Mouse (Mus musculus) midbrain, embryonic 14.5 days (tissue): ENCODE measurements at regions not wholly inside any gene's neighbourhood (a gene's known extent, or its start where the extent isn't known, plus 50 kb on each side); places are given as distances from the start of the nearest gene placed in this dataset.

Experiments
- ATAC-seq: fragments of 200-750 bp; cut with Nextera tagmentation; 2 replicates; pipeline ENCODE4 v1.8.0; 2017; ENCODE audit warnings: moderate number of reproducible peaks, moderate library complexity; ENCODE audit not compliant: low FRiP score, low TSS enrichment
- DNase-seq: peaks from one replicate; pipeline ENCODE4 v3.0.0-alpha.2; 2015
- H3K27ac ChIP-seq: fragments of 300-500 bp; sonication (generic); replicated peaks from 2 replicates; pipeline ENCODE4 v1.5.1; 2014; ENCODE audit warnings: mild to moderate bottlenecking, low read depth, low read length, moderate library complexity
- H3K27me3 ChIP-seq: fragments of 300-500 bp; sonication (generic); 2 replicates; pipeline ENCODE4 v1.6.1; 2014; ENCODE audit warnings: low read length, control low read depth, mixed read lengths; ENCODE audit not compliant: control insufficient read depth, insufficient read depth
- H3K36me3 ChIP-seq: fragments of 300-500 bp; sonication (generic); 2 replicates; pipeline ENCODE4 v1.6.1; 2014; ENCODE audit warnings: low read length, control low read depth; ENCODE audit not compliant: control insufficient read depth, insufficient read depth
- H3K4me1 ChIP-seq: fragments of 300-500 bp; sonication (generic); 2 replicates; pipeline ENCODE4 v1.6.1; 2014; ENCODE audit warnings: mild to moderate bottlenecking, antibody characterized with exemption, low read length, control low read depth; ENCODE audit not compliant: control insufficient read depth, insufficient read depth
- H3K4me2 ChIP-seq: fragments of 300-500 bp; sonication (generic); 2 replicates; pipeline ENCODE4 v1.6.1; 2014; ENCODE audit warnings: mild to moderate bottlenecking, low read length, moderate library complexity
- H3K4me3 ChIP-seq: fragments of 300-500 bp; sonication (generic); replicated peaks from 2 replicates; pipeline ENCODE4 v1.5.1; 2014; ENCODE audit warnings: low read depth, low read length
- H3K9ac ChIP-seq: fragments of 300-500 bp; sonication (generic); replicated peaks from 2 replicates; pipeline ENCODE4 v1.6.1; 2014; ENCODE audit warnings: mild to moderate bottlenecking, low read length, moderate library complexity
- H3K9me3 ChIP-seq: fragments of 300-500 bp; sonication (generic); 2 replicates; pipeline ENCODE4 v1.6.1; 2016; ENCODE audit warnings: low read length, control low read depth, mixed read lengths; ENCODE audit not compliant: control insufficient read depth
- WGBS: fragments of 180-500 bp; shearing (Covaris S2); extraction: QIAGEN DNeasy Blood & Tissue Kit; methylation state at CpG from one replicate; pipeline ENCODE4 v1.1.7; 2014; 5-methylcytosine and 5-hydroxymethylcytosine counted together

DNA sequence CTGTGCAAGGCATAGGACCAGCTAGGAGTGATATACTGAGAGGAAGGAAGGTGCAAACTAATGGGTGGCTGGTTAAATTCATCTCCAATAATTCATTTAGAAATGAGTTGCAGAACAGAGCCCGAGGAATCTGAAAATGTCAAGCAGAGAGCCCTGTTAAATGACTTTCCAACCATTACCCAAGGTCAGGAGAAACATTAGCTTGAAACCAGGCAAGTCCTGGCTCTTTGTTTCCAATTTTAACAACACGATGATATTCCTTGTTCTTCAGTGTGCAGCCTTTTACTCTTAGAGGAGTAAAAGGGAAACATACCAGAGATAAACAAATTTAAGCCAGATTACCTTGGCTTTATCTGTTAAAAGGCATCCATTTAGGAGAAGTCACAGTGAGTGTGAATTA is 2318.4 kb downstream of the Poteg start:
- Histone ChIP-seq H3K4me2 (no peak overlapping the region), H3K4me1 (no peaks in the 10 kb centered on the region), H3K9me3 (no peaks in the 10 kb centered on the region), H3K36me3 (no peaks in the 10 kb centered on the region), H3K4me3 (no peak overlapping the region), H3K27ac (no peak overlapping the region), H3K9ac (no peak overlapping the region), H3K27me3 (no peaks in the 10 kb centered on the region)
- WGBS = 59% methylated on average over 2 of the region's 2 CpGs
- DNase-seq = no peak
- no peak for ATAC-seq

DNA sequence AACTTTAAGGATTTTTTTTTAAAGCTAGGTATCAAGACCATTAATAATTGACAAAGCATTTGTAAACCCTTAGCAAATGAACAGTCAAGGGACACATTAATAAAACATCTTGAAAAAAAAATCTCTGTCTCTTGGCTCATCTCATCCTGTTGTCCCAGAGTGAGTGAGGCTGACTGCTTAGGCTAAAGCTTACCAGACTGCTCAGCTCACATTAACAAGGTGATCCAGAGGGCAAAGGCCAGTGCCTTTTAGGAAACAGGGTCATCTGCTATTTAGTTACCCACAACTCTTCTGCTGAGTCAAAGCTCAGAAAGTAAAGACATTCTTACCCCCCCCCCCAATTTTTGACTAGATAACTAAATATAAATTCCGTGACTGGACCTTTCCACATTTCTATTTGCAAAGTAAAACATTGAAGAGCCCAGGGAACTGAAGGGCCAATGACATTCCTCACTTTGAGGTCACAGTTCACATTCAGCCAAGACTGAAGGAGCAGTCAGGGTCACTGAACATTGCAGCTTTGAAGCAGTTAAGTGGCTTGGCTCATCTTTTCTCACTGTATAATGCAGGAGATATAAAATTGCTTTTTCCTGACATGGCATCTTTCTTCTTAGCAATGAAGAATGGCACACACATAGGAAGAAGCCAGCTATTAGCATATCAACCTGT is 2318.9 kb downstream of the Poteg start:
- Histone ChIP-seq H3K27me3 (no peaks in the 10 kb centered on the region), H3K4me3 (no peak overlapping the region), H3K9ac (no peak overlapping the region), H3K27ac (no peak overlapping the region), H3K9me3 (no peaks in the 10 kb centered on the region), H3K4me2 (no peak overlapping the region), H3K36me3 (no peaks in the 10 kb centered on the region), H3K4me1 (no peaks in the 10 kb centered on the region)
- WGBS = 76% methylated on average over 1 of the region's 1 CpGs
- DNase-seq = no peak
- ATAC-seq = no peak

DNA sequence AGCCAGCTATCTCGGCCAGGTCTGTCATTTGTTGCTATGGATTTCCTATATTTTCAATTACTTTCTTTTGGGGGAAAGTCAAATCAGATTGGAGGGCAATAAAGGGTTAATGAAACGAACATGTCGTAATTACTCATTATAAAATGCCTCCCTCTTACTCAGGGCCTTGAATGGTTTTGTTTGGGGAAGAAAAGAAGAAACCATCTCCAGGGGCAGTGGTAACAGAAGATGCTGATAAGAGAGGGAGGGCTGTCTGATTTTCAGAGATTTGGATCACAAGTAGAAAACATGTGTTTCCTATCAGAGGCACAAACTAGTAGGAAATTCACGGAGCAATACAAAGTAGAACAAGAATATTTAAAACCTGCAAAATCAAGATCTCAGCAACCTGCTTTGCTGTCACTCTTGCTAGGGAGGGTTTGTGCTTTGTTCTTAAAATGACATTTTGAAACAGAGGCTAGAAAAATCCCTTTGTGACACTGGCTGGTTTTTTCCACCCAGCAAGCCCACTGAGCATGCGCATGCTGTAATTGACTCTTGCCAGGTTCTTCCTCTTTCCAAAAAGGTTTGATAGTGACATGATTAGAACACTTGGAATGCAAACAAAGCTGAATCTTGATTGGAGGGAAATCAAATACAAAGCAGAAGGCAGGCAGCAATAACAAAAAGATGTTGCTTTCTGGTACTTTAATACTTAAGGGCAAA is 2329.8 kb downstream of the Poteg start:
- Histone ChIP-seq H3K9ac (no peak overlapping the region), H3K36me3 (no peaks in the 10 kb centered on the region), H3K4me1 (0 out of 2 replicates have a peak, but pooled peaks cover 4% of the 10 kb centered on the region), H3K9me3 (no peaks in the 10 kb centered on the region), H3K4me2 (no peak overlapping the region), H3K27ac (no peak overlapping the region), H3K27me3 (no peaks in the 10 kb centered on the region), H3K4me3 (no peak overlapping the region)
- 70% methylated on average over 5 of the region's 5 CpGs for WGBS
- ATAC-seq (no peak), DNase-seq (peak; percentile 47)

DNA sequence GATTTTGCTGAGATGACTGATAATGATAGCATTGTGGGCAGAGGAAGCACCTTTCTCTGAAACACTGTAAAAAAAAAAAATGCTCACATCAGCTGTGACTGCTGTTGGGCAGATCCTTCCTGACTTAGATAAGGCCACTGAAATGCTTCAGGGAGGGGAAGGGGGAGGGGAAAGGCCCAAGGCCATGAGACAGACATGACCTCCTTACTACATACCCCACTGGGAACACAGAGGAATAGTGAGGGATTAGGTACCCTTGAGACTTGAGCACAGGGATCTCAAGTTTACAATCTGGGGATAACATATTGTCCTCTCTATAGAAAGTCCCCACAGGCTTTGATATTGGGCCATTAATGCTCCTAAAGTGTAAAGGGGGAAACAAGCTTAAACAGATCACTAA is 2341.7 kb downstream of the Poteg start:
- ATAC-seq (peak; percentile 43; the same call in 1 of the 2 replicates), DNase-seq (peak; percentile 39)
- Histone ChIP-seq H3K9me3 (no peaks in the 10 kb centered on the region), H3K4me1 (no peaks in the 10 kb centered on the region), H3K27ac (no peak overlapping the region), H3K36me3 (no peaks in the 10 kb centered on the region), H3K4me2 (no peak overlapping the region), H3K4me3 (no peak overlapping the region), H3K9ac (no peak overlapping the region), H3K27me3 (no peaks in the 10 kb centered on the region)

DNA sequence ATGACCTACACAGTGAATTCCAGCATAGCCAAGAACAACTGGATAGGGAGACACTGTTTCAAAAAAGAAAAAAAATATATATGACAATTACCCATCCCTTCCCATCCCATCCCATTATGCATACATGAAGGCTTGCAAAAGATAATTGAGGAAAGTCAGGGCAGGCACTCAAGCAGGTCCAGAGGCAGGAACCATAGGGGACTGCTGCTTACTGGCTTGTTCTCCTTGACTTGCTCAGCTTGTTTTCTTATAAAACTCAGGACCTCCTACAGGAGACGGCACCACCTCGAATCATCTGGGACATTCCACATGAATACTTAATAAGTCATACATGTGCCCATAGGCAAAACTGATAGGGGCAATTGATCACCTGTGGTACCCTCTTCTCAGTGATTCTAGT is 2342.6 kb downstream of the Poteg start:
- H3K27ac ChIP-seq = no peak overlapping the region
- H3K27me3 ChIP-seq = no peaks in the 10 kb centered on the region
- 86% methylated on average over 2 of the region's 2 CpGs for WGBS
- ATAC-seq (no peak; the same call in 1 of the 2 replicates), DNase-seq (peak; percentile 35)
- no peaks in the 10 kb centered on the region for H3K4me1 ChIP-seq
- no peaks in the 10 kb centered on the region for H3K9me3 ChIP-seq
- no peak overlapping the region for H3K4me3 ChIP-seq
- no peaks in the 10 kb centered on the region for H3K36me3 ChIP-seq
- H3K4me2 ChIP-seq = no peak overlapping the region
- H3K9ac ChIP-seq = no peak overlapping the region

DNA sequence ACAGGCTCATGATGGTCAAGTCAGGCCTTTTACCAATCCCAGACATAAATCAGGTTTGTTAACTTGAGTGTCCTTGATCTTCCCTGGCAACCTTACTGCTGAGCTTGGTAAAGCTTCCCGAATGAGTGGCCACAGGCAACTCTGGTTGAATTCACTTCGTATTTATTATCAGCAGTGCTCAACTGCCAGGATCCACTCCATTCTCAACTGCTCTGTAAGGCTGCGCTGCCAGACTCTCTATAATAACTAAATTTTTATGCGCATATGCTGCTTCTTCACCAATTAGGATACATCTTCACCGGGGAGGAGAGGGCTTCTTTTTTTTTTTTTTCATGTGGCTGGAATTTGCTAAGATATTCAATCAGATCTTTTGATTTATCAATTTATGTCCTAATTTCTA is 2359.8 kb downstream of the Poteg start:
- whole genome bisulfite sequencing = 49% methylated on average over 5 of the region's 5 CpGs
- Histone ChIP-seq H3K27me3 (no peaks in the 10 kb centered on the region), H3K27ac (0 out of 2 replicates have a peak overlapping the region, but pooled peaks have one; percentile 41), H3K4me1 (no peaks in the 10 kb centered on the region; the same call in 1 of the 2 replicates), H3K9ac (no peak overlapping the region), H3K9me3 (no peaks in the 10 kb centered on the region), H3K4me2 (no peak overlapping the region), H3K36me3 (no peaks in the 10 kb centered on the region), H3K4me3 (no peak overlapping the region)
- ATAC-seq = no peak
- DNase-seq = peak; percentile 54

DNA sequence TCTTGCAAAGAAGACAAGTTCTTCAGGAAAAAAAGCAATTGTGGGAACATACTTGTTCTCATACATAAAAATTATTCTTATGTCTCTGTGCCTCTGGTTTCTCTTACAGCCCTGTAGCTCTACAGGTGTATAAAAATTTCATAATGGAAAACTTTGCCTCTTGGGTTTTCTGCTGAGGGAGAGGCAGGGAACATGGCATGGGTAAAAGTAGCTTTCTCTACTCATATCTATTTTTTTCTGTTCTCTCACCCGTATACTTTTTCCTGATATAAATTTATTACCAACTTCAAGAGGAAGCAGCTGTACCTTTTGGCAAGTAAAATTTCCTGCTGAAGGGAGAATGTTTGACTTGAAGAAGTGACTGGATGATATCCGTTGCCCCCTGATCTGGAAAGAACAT is 2388.6 kb downstream of the Poteg start:
- no peak overlapping the region for H3K9ac ChIP-seq
- no peak for ATAC-seq
- no peak overlapping the region for H3K27ac ChIP-seq
- no peaks in the 10 kb centered on the region for H3K27me3 ChIP-seq
- no peaks in the 10 kb centered on the region for H3K36me3 ChIP-seq
- H3K9me3 ChIP-seq = no peaks in the 10 kb centered on the region
- H3K4me3 ChIP-seq = no peak overlapping the region
- WGBS = 91% methylated on average over 2 of the region's 2 CpGs
- H3K4me1 ChIP-seq = no peaks in the 10 kb centered on the region
- H3K4me2 ChIP-seq = no peak overlapping the region
- DNase-seq = no peak
